Mouse (Mus musculus): Measurements from ENCODE around the gene Mdm2. TPM values are rescaled to one million over a fixed set of nuclear protein-coding genes. Genes with fewer than 3 reads are reported as not detected.

The Mdm2 gene
- polyA plus RNA-seq, 1 experiment from 2014 or later: 14.8 TPM

DNA sequence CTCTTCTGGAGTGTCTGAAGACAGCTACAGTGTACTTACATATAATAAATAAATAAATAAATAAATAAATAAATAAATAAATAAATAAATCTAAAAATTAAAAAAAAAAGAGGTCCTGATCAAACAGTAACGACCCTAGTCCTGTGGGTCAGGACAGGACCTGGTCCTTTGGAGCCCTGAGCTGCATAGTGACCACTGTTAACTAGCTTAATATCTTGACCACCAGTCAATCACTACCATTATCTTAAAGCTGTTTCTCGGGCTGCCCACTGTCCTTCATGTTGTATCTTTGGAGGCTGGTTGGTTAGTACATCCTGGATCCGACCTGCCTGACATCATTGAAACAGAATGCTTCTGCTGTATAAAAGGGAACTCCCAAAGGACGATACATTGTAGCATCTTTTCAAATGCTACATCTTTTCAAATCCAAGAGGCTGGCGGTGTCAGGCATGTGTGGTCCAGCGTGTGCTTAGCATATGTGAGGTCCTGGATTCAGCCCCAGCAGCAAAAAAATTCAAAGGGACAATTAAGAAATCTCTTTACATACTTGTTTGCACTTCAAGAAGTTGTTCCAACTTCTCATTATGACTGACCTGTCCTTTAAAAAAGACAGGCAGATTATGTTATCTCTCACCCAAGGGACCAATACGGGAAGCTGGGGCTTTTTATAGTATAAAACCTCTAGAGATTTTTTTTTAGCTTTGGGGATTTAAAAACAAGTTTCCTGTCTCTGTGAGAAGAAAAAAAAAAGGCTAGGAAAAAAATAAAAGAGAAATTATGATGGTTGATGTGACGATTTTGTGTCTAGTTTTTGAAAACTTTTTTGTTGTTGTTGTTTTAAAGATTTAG, 57.4 kb downstream of the Mdm2 start:
- TF ChIP-seq CTCF (IDR thresholded peaks at IDR 0.05; ENCODE audit: low read depth) (no peak), EP300 (optimal IDR thresholded peaks at IDR 0.05) (no peak)
- Histone ChIP-seq H3K4me1 (replicated peaks; ENCODE audit: control insufficient read depth, insufficient read depth) (no peaks in the 10 kb centered on the region), H3K27ac (replicated peaks) (no peak overlapping the region), H3K36me3 (ENCODE audit: control insufficient read depth, insufficient read depth, low read length) (no peaks in the 10 kb centered on the region; the same call in 1 of the 2 replicates), H3K4me2 (replicated peaks; ENCODE audit: low read depth) (no peak overlapping the region), H3K9ac (ENCODE audit: low read length) (no peak overlapping the region), H3K4me3 (ENCODE audit: low read depth, low read length) (no peak overlapping the region), H3K27me3 (ENCODE audit: control insufficient read depth, insufficient read depth, low read length) (no peaks in the 10 kb centered on the region), H3K9me3 (ENCODE audit: control insufficient read depth, low read length) (no peaks in the 10 kb centered on the region)
- WGBS: 83% methylated on average over 8 of the region's 8 CpGs
- no peak for ATAC-seq (ENCODE audit: low FRiP score, low TSS enrichment)
- no peak for DNase-seq (ENCODE audit: low spot score)

DNA sequence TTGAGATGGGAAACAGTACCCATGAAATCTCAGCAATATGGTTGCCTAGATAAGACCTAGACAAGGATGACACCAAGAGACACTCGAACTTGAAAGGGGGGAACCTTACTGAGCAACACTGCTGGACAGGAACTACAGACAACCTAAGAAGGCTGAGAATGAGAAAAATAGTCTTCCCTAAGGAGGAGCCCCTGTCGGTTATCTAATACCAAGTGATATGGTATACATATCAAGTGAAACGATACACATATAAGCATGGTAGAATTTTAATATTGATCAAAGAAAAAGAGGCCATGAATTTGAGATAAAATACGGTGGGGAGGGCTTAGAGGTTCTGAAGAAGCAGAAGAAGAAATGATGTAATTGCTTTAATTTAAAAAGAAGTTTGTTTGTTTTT, 58.2 kb downstream of the Mdm2 start:
- Histone ChIP-seq H3K4me1 (replicated peaks; ENCODE audit: control insufficient read depth, insufficient read depth) (no peaks in the 10 kb centered on the region), H3K36me3 (ENCODE audit: control insufficient read depth, insufficient read depth, low read length) (no peaks in the 10 kb centered on the region; the same call in 1 of the 2 replicates), H3K27ac (replicated peaks) (no peak overlapping the region), H3K4me3 (ENCODE audit: low read depth, low read length) (no peak overlapping the region), H3K9me3 (ENCODE audit: control insufficient read depth, low read length) (no peaks in the 10 kb centered on the region), H3K4me2 (replicated peaks; ENCODE audit: low read depth) (no peak overlapping the region), H3K27me3 (ENCODE audit: control insufficient read depth, insufficient read depth, low read length) (no peaks in the 10 kb centered on the region), H3K9ac (ENCODE audit: low read length) (no peak overlapping the region)
- DNase-seq (ENCODE audit: low spot score) (no peak), ATAC-seq (ENCODE audit: low FRiP score, low TSS enrichment) (no peak)
- TF ChIP-seq CTCF (IDR thresholded peaks at IDR 0.05; ENCODE audit: low read depth) (no peak), EP300 (optimal IDR thresholded peaks at IDR 0.05) (no peak)
- 88% methylated on average over 4 of the region's 4 CpGs for WGBS

DNA sequence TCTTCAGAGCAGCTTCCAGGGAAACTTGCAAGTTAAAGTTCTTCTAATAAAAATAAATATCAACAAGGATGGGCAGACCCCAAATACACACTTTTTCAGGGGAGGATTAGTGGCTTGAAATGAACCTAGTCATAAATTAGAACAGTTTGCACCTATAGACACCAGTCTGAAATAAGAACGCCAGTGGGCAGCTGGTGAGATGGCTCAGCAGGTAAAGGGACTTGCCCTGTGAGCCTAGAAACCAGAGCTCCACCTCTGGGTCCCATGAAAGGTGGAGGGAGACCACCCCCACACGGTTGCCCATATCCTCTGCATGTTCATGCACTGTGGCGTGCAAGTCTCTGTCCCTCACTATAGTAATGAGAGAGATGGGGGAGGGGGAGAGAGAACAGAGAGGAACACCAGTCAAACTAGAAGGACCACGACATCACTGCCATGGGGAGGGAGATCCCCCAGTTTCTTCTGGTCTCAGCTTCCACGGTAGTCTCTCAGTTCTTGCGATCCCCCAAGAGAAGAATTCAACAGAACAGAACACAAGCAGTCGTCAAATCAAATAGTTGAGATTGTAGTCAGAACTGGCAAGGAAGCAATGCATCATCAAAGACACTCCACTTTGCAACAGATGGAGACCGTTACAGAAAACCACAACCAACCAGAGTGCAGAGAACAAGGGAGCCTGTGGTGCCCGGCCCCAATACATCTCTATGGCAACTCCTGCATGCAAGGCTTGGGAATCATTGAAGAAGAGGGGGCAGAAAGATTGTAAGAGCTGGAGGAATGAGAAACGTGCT, 58.8 kb downstream of the Mdm2 start:
- no peaks in the 10 kb centered on the region for H3K4me1 ChIP-seq (replicated peaks; ENCODE audit: control insufficient read depth, insufficient read depth)
- ATAC-seq (ENCODE audit: low FRiP score, low TSS enrichment): no peak
- H3K27me3 ChIP-seq (ENCODE audit: control insufficient read depth, insufficient read depth, low read length): no peaks in the 10 kb centered on the region
- H3K4me2 ChIP-seq (replicated peaks; ENCODE audit: low read depth): no peak overlapping the region
- no peak for TF ChIP-seq EP300 (optimal IDR thresholded peaks at IDR 0.05)
- TF ChIP-seq CTCF (IDR thresholded peaks at IDR 0.05; ENCODE audit: low read depth): no peak
- WGBS: 67% methylated on average over 10 of the region's 10 CpGs
- DNase-seq (ENCODE audit: low spot score): no peak
- H3K4me3 ChIP-seq (ENCODE audit: low read depth, low read length): no peak overlapping the region
- H3K9me3 ChIP-seq (ENCODE audit: control insufficient read depth, low read length): no peaks in the 10 kb centered on the region
- H3K27ac ChIP-seq (replicated peaks): no peak overlapping the region
- H3K36me3 ChIP-seq (ENCODE audit: control insufficient read depth, insufficient read depth, low read length): no peaks in the 10 kb centered on the region; the same call in 1 of the 2 replicates
- no peak overlapping the region for H3K9ac ChIP-seq (ENCODE audit: low read length)

DNA sequence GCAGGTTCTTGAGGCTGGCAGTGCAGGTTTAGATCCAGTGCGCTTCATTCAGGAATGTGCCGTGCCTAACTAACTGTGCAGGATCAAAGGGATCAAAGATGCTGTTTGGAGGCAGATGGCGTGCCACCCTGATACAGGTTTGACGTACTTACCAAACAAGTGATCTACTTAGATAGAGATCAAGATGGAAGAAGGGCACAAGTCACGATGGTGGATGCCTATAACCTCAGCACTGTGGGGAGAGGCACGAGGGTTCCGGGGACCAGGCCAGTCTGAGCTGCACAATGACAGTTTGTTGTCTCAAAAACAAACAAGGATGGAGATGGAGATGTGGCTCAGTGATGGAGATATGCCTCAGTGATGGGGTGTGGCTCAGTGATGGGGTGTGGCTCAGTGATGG, 59.8 kb downstream of the Mdm2 start:
- ATAC-seq (ENCODE audit: low FRiP score, low TSS enrichment): no peak

GRCm38 (mm10) chr10:117650042-117650655, 60.4 kb downstream of the Mdm2 start:
- WGBS: 78% methylated on average over 12 of the region's 12 CpGs

More for the DNA sequence above, 59.8 kb downstream of the Mdm2 start:
- Histone ChIP-seq H3K9me3 (ENCODE audit: control insufficient read depth, low read length) (no peaks in the 10 kb centered on the region), H3K27me3 (ENCODE audit: control insufficient read depth, insufficient read depth, low read length) (no peaks in the 10 kb centered on the region), H3K36me3 (ENCODE audit: control insufficient read depth, insufficient read depth, low read length) (no peaks in the 10 kb centered on the region), H3K27ac (replicated peaks) (no peak overlapping the region), H3K4me1 (replicated peaks; ENCODE audit: control insufficient read depth, insufficient read depth) (no peaks in the 10 kb centered on the region), H3K4me2 (replicated peaks; ENCODE audit: low read depth) (no peak overlapping the region), H3K9ac (ENCODE audit: low read length) (no peak overlapping the region), H3K4me3 (ENCODE audit: low read depth, low read length) (no peak overlapping the region)
- TF ChIP-seq CTCF (IDR thresholded peaks at IDR 0.05; ENCODE audit: low read depth) (no peak), EP300 (optimal IDR thresholded peaks at IDR 0.05) (no peak)
- no peak for DNase-seq (ENCODE audit: low spot score)
- 73% methylated on average over 7 of the region's 7 CpGs for WGBS

More at GRCm38 (mm10) chr10:117650042-117650655, 60.4 kb downstream of the Mdm2 start:
- H3K9ac ChIP-seq (ENCODE audit: low read length): no peak overlapping the region
- no peak overlapping the region for H3K4me3 ChIP-seq (ENCODE audit: low read depth, low read length)
- ATAC-seq (ENCODE audit: low FRiP score, low TSS enrichment) (0 out of 2 replicates have a peak, but pooled peaks have one; percentile 8), DNase-seq (ENCODE audit: low spot score) (no peak)
- H3K27ac ChIP-seq (replicated peaks): no peak overlapping the region
- H3K27me3 ChIP-seq (ENCODE audit: control insufficient read depth, insufficient read depth, low read length): no peaks in the 10 kb centered on the region
- no peaks in the 10 kb centered on the region for H3K4me1 ChIP-seq (replicated peaks; ENCODE audit: control insufficient read depth, insufficient read depth)
- TF ChIP-seq CTCF (IDR thresholded peaks at IDR 0.05; ENCODE audit: low read depth): no peak
- no peak for TF ChIP-seq EP300 (optimal IDR thresholded peaks at IDR 0.05)
- H3K9me3 ChIP-seq (ENCODE audit: control insufficient read depth, low read length): no peaks in the 10 kb centered on the region
- H3K36me3 ChIP-seq (ENCODE audit: control insufficient read depth, insufficient read depth, low read length): no peaks in the 10 kb centered on the region
- no peak overlapping the region for H3K4me2 ChIP-seq (replicated peaks; ENCODE audit: low read depth)

Measured in stomach, postnatal 0 days (tissue).